Mouse (Mus musculus) gastrocnemius, postnatal 14 days (tissue): ENCODE measurements at regions not wholly inside any gene's neighbourhood (a gene's known extent, or its start where the extent isn't known, plus 50 kb on each side); places are given as distances from the start of the nearest gene placed in this dataset.
A peak's percentile ranks its signal among the peaks of the same experiment; 100 is the strongest.

Source experiments
- DNase-seq: peaks from one replicate; pipeline ENCODE4 v3.0.0; 2021; ENCODE audit warnings: mixed read lengths
- intact Hi-C: fragments of 180-260 bp; cut with DNase I; formaldehyde crosslinking; loops from one replicate; pipeline ENCODE4 v1.15.1; 2025; ENCODE audit warnings: low total_unique reads

DNA sequence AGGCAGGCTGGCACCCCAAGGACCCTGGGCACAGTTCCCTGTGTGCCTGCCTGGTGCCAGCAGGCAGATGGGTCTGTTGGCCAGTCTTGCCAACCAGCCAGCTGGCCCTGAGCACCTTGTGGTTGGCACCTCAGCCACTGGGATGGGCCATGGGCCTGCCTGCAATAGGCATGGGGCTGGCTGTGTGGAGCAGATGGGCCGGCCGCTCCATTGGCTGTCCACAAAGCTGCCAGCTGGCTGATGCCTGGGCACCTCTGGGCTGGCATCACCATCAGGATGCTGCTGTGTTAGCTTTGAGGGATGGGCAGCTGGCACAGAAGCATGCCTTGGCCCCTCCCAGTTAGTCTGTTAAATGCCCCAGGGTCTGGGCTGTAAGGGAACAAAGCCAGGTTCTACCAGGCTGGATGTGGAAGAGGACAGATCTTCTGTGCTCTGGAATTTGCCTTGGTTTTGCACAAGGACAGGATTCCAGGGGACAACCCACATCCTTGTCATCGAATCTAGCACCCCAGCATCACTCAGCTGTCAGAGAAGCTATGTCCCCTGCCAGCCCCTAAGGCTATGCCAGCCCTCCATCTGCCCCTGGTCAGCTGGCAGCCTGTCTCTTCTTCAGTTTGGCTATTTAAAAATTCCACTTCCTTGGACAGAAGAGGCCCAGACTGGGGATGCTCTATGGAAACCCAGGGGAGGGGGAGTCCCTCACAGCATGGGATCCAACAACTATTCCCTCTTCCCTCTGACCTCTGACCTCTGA is 201.8 kb downstream of the Gm26897 start:
- peak; percentile 62 for DNase-seq
- intact Hi-C loops: no loop called here

DNA sequence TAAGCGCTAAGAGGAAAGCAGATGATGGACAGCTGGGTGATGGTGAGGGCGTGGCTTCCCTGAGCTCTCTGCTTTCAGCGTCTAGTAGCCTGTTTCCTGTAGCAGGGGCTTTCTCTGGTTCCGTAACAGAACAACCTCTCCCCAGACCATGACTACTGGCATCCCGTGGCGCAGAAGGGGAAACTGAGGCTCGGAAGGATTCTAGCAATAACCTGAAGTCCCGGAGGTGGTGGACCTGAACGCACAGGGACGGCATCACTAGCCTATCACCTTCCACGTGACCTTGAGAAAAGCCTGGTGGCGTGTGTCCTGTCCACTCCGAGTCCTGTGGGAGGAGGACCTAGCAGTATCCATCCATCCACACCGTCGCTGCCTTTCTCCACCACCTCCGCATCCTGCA is 208.1 kb downstream of the Gm26897 start:
- DNase-seq: no peak
- intact Hi-C loops: no loop called here

DNA sequence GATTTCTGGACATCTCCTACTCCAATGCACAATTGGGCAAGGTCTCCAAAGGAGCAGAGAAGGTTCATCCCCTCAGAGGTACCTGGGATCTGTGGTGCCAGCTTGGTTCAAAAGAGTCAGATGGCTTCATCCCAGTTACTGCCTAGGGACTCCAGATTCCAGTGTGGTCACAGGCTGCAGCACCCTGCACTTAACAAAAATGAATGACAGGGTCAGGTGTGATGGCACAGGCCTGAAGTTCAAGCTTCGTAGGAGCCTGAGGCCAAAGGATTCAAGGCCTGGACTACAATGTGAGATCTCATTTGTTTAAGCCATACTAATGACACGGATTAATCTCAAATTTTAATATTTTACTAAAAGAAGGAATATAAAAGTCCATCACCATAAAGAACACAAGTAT is 209.1 kb downstream of the Gm26897 start:
- intact Hi-C loops: no loop called here
- no peak for DNase-seq

DNA sequence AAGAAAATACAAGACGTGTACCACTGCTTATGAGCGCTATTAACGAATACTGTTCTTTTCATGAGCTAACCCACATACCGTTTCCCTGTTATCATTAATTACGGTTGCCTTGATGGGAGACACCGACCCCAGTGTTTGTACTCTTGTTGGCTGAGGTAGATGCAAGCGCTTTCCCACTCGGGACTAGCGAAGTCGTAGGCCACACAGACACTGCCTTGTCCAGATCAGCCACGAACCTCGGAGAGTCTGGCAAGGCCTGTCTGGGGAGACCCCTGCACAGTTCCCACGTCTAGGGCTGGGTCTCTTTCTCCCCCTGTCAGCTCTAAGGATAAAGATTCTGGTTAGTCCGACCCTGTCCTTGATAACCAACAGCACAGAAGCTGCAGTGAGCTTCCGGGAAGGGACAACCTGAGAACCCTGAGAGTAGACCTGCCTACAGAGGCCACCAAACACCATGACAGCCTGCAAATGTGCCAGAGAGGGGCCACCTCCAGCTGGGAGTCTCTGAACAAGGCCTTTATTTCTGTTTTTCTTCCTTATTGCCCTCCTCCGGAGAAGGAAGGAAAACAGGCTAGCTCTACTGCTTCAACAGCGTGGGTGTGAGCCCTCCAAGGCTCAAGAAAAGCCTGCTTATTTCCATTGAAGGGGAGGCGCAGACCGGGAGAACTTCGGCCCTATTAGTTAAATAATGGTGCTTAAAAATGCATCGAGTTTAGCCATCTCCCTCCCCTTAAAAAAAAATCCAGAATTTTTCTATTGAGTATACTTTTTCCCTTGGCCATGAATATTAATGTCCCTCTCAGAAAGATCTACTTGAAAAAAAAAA is 209.8 kb downstream of the Gm26897 start:
- intact Hi-C loops: no loop called here
- DNase-seq: no peak

DNA sequence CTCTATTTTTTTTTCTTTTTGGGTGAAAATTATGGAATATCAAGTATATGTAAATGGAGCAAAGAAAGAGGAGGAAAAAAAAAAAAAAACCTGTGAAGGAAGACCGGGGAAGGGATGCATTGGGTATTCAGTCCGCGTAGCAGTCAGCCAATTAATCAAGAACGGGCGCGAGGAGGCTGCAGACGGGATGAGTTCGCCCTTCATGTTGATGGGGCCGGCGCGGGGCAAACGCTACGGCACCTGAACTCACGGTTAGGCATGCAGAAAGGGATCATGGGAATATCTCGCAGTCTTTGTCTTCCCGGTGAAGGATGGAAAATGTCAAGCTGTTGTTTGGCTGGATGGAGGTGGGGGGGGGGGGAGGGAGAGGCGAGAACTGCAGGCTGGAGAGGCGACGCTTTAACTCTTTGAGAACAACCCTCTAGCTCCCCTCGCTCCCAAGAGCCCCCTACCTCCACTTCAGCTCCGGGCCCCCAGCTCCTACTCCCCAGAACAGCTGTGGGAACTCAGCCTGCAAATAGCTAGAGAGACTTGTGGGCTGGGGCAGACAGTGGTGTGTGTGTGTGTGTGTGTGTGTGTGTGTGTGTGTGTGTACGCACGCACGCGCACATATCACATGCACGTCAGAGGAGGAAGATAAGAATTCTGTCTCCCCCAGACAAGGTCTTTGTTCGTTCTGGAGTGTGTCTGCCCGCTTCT is 210.7 kb downstream of the Gm26897 start:
- no peak for DNase-seq
- intact Hi-C loops: no loop called here

DNA sequence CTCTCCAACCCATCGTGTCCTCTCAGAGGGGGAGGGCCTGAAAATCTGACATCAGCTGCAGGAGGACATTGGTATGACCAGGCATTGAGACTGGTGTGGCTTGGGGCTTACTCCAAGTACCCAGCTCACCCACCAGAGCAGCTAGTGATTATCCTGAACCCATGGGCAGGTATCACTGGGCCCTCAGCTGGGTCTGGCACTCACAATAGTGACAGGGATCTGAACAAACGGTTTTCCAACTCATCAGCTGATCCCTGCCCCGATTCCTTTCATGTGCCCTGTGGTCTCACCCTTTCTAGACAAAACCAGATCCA is 211.2 kb downstream of the Gm26897 start:
- intact Hi-C loops: no loop called here
- no peak for DNase-seq

DNA sequence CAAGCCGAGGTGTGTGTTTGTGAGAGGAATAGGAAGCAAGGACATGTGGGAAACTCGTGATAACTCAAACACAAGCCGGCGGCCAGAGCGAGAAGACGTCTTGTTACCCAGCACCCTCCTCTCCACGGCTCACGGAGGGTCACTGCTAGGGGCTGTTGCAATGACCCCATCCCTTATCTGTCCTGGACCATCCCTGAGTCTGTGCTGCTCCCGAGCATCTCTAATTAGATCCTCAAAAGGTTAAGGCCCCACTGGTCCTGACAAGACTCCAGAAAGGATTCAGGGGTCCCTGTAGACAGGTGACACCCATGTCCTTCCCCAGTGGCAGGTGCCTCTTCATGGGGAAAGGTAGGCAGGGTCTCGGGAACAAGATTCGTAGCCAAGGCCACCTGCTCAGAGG is 212.6 kb downstream of the Gm26897 start:
- intact Hi-C loops: no loop called here
- DNase-seq: no peak

DNA sequence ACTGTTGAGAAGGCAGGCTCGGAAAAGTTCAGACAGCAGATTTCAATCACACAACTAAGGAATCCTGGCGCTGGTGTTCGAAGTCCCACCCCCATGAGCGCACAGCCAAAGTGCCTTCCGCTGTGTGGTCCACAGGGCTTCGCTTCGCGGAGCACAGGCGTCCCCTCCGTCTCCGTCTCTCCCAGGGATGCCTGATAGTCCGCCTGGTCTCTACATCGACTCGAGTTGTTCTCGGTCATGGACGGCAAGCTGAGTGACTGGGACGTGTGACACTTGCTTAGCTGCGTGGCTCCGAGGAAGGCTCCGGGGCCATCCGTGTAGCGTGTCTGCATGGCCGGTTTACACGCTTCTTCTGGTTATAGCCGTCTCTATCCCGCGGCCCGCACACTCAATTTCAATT is 224.0 kb downstream of the Gm26897 start:
- DNase-seq: no peak
- intact Hi-C loops: no loop called here

DNA sequence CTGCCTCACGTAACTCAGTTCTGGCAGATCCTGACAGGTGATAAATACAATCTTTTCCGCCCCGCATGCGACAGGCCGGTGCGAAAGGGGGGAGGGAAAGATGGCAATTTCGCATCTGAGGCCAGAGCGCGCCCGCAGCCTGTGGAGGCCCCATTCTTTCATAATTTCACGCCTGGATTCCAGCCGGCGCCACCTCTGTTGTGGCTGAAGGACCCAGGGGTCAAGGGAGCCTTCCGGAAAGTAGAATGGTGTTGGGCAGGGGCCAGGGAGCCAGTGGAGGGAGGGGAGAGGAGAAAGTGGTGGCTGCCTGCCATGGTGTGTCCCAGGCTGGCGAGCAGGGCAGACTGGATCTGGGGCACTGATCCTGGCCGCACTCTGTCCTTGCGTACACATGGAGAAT is 224.5 kb downstream of the Gm26897 start:
- DNase-seq: peak; percentile 23
- intact Hi-C loops: no loop called here

DNA sequence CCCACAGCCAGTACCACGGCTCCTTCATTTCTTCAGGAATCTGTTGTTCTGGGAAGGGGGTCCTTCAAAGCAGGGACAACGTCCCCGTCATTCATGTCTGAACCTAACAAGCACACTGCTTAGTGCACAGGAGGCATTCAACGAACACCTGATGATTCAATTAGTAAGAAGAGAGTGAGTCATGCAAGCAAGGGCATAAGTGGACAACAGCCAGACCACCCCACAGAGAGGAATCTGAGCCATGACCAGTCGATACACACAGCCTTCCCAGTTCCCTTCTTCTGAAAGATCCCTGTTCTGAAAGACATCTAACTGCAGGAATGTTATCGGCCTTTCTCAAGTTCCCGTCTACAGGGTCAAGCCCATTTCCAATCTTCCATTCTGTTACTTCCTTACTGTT is 231.6 kb downstream of the Gm26897 start:
- DNase-seq: no peak
- intact Hi-C loops: no loop called here

DNA sequence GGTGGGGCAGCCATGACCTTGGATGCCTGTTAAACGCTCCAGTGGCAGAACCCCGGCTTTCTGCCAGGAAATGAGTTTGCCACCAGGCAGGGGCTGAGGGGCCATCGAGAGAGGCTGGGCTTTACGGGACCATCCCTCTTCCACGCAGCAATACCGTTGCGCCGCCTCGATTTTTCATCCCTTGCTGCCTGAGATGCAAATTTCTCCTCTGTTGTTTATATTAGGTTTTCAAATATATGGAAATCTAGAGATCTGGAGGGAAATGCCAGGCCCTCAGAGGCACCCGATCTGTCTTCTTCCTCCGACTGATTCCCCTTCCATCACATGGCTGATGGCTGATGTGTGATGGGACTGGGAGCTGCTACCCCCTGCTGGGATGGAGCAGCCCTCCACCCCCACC is 234.4 kb downstream of the Gm26897 start:
- DNase-seq: no peak
- intact Hi-C loops: no loop called here

DNA sequence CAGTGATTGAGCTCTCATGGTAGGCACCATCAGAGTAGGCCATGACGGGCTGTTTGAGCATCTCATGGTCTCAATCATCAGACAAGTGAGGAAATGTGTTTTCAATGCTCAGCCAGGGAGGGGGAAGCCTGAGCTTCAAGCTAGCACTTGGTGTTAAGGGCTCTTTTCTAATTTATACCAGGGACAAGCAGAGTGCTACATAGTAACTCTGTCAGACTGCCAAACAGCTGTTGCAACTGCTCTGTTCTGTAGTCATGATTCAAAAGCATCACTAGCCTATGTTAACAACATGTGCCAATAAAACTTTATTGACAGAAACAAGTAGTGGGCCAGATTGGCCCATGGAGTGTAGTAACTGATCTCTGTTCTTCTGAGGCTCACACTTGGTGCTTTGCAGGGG is 235.0 kb downstream of the Gm26897 start:
- intact Hi-C loops: no loop called here
- DNase-seq: no peak

DNA sequence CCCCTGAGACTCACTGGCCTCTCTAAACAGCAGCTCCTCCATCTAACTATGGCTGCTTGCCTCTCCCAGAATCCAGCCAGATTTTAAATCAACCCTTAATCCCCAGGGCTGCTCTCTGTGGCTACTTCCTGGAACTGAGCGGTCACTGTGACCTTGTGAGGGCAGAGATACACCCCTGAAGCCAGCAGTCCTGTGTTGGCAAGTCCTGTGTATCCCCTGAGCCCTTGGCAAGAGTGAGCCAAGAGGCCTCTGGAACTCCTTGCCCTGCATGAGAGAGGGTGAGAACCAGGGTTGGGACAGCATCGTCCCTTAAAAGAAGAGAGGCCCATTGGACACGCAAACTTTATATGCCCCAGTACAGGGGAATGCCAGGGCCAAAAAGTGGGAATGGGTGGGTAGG is 237.5 kb downstream of the Gm26897 start:
- intact Hi-C loops: no loop called here
- DNase-seq: no peak

DNA sequence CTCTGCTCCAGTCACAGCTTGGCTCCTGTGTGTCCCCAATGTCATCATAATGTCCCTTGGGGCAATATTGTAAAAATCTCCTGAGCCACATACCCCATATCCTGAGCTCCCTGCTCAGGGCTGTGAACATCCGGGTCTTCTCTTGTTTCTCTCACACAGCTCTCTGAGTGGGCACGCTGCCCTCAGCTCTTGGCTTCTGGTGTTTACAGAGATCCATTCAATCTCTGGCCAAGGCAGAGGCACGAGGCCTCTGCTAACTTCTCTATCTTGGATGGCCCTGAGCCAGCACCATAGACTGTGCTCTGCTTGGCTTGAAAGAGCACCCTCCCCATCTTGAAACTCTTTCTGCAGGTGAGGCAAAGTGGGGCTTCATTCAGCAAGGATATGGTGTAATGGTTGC is 238.2 kb downstream of the Gm26897 start:
- no peak for DNase-seq
- intact Hi-C loops: no loop called here

DNA sequence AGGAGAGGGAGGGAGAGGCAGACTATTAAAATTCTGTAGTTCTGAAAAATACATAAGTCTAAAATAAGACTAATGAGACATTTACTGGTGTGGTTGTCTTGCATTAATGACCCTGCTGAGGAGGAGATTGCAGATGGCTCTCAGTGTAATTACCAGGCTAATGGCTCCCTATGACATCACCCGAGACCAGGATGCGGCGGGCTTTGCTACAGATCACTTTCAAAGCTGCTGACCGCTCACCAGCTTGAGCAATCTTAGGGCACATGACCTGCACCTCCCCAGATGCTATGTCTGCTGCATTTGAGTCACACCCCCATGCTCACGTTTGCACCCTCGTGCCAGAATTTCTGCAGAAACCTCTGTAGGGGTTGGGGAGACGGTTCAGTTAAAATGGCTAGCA is 242.0 kb downstream of the Gm26897 start:
- intact Hi-C loops: no loop called here
- DNase-seq: no peak

DNA sequence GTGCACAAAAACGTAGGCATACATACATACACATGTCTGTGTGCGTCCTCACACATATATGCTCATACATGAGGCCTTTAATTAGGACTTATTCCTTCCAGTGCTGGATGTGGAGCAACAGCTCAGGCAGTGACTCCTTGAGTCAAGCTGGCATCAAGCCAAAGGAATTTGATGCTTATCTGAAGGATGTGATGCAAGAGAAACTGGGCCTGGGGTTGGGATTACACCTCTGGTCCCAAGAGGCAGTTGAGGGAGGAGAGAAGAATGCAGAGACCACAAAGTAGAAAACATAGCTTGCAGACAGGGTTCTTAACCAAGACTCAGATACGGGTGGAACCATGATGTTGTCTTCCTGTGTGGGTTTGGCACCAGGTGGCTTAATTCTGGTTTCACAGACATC is 245.9 kb downstream of the Gm26897 start:
- DNase-seq: no peak
- intact Hi-C loops: no loop called here

DNA sequence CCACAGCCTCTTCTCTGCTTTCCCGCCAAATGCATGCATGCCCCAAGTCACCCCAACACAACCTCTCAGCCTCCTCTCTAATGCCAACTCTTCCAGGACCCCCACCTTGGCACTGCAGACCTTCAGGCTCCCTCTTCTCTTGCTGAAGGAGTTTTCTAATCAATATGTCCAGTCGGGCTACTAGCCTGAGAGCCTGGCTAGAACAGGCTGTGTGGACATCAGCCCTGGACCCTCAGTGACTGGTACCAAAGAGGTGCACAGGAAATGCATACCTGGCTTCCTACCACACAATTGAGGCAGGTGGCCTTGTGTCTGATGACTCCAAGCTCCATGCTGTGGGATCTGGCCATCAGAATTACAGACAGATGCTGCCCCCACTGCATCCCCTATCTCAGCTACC is 248.4 kb downstream of the Gm26897 start:
- intact Hi-C loops: no loop called here
- DNase-seq: no peak

DNA sequence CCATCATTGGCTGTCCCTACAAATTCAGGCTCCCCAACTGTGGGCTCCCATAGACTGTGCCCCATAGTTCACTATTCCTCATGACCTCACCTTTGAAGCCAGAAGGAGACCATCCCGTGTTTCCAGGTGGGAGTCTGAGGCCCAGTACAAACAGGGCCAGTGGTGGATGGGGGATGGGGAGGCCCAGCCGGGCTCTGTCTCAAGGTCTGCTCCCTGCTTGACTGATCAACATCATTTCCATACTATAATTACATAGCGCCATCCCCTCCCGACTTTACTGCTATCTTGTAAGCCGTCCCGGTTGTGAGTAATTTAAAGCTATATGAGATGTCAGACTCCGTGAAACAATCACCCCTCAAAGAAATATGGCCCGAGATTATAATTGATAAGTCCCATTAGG is 252.3 kb downstream of the Gm26897 start:
- DNase-seq: no peak
- intact Hi-C loops: no loop called here

DNA sequence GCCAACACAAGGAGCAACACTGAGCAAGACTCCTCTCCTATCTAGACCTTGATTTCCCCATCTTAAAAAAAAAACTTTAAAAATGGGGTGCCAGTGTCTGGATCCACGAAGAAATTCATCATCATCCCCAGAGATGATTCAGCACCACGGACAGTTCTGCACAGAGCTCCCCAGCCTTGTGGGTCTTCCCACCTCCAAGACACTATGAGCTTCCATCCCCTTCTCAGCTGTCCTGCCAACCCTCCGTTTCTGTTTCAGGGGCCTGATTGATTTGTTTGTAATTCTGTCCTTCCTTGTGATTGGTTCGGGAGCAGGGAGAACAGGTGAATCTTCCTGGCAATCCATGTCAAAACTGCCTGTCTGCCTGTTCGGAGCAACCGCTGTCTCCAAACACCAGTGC is 253.3 kb downstream of the Gm26897 start:
- no peak for DNase-seq
- intact Hi-C loops: no loop called here

DNA sequence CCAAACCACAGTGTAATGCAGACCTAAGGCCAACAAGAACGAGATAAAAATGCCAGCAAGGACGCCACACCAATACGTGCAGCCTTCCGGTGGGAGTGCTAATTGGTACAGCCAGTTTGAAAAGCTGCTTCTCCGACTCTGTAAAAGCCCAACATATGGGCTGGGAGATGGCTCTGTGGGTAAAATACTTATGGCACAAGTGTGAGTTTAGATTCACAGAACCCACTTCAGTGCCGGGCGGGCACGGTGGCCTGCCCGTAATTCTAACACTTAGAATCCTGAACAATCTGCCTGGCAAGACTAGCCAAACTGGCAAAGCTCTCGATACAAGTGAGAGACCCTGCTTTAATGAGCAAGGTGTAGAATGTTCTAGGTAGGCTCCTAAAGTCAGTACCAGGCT is 258.1 kb downstream of the Gm26897 start:
- intact Hi-C loops: no loop called here
- no peak for DNase-seq

DNA sequence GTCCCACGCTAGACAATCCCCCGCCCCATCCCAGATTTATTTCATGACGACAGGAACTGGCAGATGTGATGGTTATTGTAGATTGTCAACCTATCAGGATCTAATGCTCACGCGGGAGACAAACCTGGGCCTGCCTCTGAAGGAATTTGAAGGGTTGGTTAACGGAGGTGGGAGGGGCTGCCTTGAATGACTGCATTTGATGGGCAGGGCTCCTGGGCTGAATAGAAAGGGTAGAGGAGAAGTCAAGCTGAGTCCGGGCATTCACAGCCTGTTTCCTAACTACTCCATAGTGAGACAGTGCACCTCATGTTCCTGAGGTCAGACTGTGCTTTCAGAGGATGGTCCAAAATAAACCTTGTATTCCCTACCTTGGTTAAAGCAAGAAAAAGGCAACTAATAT is 259.1 kb downstream of the Cryba4 start:
- DNase-seq: no peak
- intact Hi-C loops: no loop called here
